Mouse (Mus musculus) myocyte (in vitro differentiated cells): ENCODE measurements around the gene Agr3.

ENCODE experiments used
- CEBPB ChIP-seq: IDR thresholded peaks from 2 replicates; pipeline ENCODE4 v1.6.1; 2011; ENCODE audit warnings: mild to moderate bottlenecking, moderate library complexity; ENCODE audit not compliant: poor library complexity, insufficient read depth, severe bottlenecking
- E2F4 ChIP-seq: IDR thresholded peaks from one replicate; pipeline ENCODE4 v1.6.1; 2011; ENCODE audit warnings: mild to moderate bottlenecking, control low read depth, moderate library complexity; ENCODE audit not compliant: insufficient read depth
- MAX ChIP-seq: IDR thresholded peaks from one replicate; pipeline ENCODE4 v1.6.1; 2011; ENCODE audit warnings: low read depth, mild to moderate bottlenecking, control low read depth
- MYOD1 ChIP-seq, 3 experiments: IDR thresholded peaks; one replicate each; pipeline ENCODE4 v1.6.1; 2011; ENCODE audit warnings: control low read depth in 2 of 3, low read depth in 2 of 3, mild to moderate bottlenecking in 2 of 3, moderate library complexity in 1 of 3; ENCODE audit not compliant: insufficient read length in 2 of 3, control insufficient read depth in 1 of 3
- MYOG ChIP-seq, 3 experiments: IDR thresholded peaks; one replicate each; pipeline ENCODE4 v1.6.1; 2011; ENCODE audit warnings: control low read depth in 2 of 3, low read depth in 2 of 3, mild to moderate bottlenecking in 2 of 3; ENCODE audit not compliant: insufficient read length in 2 of 3, control insufficient read depth in 1 of 3, insufficient read depth in 1 of 3
- POLR2A ChIP-seq: IDR thresholded peaks from one replicate; pipeline ENCODE4 v1.6.1; 2011; ENCODE audit warnings: low read depth, mild to moderate bottlenecking, control low read depth, moderate library complexity; ENCODE audit not compliant: insufficient read length
- POLR2AphosphoS2 ChIP-seq: IDR thresholded peaks from one replicate; pipeline ENCODE4 v1.6.1; 2011; ENCODE audit warnings: low read depth, control low read depth; ENCODE audit not compliant: insufficient read length
- SRF ChIP-seq: IDR thresholded peaks from one replicate; pipeline ENCODE4 v1.6.1; 2011; ENCODE audit warnings: low read depth; ENCODE audit not compliant: control insufficient read depth, insufficient read length
- TCF12 ChIP-seq: IDR thresholded peaks from one replicate; pipeline ENCODE4 v1.6.1; 2011; ENCODE audit warnings: mild to moderate bottlenecking, control low read depth; ENCODE audit not compliant: poor library complexity, insufficient read depth, severe bottlenecking
- TCF3 ChIP-seq: IDR thresholded peaks from one replicate; pipeline ENCODE4 v1.6.1; 2011; ENCODE audit warnings: low read depth, control low read depth; ENCODE audit not compliant: insufficient read length
- USF1 ChIP-seq: IDR thresholded peaks from one replicate; pipeline ENCODE4 v1.6.1; 2011; ENCODE audit warnings: low read depth, mild to moderate bottlenecking, control low read depth, moderate library complexity

DNA sequence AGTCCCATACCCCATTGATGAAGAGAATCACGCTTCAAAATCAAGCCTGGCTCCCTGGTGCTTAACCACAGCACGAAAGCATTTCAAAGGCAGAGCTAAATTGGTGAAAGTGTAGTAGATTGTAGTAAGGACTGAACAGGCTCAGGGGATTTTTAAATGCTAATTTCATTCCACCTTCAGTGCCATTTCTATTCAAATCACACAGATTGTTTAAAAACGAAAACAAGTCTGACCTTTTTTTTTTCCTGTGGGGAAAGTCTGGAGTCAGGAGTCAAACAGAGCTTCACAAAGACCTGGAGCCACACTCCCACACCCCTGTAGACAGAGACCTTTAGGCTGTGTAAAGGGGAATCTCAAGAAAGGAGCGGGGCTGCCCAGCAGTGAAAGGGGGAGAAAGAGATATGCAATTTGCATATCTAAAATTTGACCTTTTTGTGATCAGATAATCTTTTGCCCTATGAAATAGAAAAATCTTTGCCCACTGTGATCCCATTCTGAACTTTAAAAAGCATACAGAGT lies 28.6 kb upstream of the Agr3 start:
- no peak for TF ChIP-seq CEBPB
- TF ChIP-seq POLR2A = no peak
- no peak for TF ChIP-seq MYOD1 (IDR thresholded peaks at IDR 0.05; ENCODE audit: control insufficient read depth in 1 of 3, insufficient read length in 2 of 3, low read depth in 2 of 3)
- TF ChIP-seq E2F4 = no peak
- no peak for TF ChIP-seq USF1
- TF ChIP-seq MAX = no peak
- no peak for TF ChIP-seq POLR2AphosphoS2
- TF ChIP-seq TCF3 = no peak
- no peak for TF ChIP-seq TCF12
- TF ChIP-seq MYOG (IDR thresholded peaks at IDR 0.05; ENCODE audit: control insufficient read depth in 1 of 3, insufficient read depth in 1 of 3, insufficient read length in 2 of 3, low read depth in 2 of 3) = no peak
- TF ChIP-seq SRF = no peak
